8 mouse cellular contexts compared by ENCODE assay signal in the genomic region with DNA sequence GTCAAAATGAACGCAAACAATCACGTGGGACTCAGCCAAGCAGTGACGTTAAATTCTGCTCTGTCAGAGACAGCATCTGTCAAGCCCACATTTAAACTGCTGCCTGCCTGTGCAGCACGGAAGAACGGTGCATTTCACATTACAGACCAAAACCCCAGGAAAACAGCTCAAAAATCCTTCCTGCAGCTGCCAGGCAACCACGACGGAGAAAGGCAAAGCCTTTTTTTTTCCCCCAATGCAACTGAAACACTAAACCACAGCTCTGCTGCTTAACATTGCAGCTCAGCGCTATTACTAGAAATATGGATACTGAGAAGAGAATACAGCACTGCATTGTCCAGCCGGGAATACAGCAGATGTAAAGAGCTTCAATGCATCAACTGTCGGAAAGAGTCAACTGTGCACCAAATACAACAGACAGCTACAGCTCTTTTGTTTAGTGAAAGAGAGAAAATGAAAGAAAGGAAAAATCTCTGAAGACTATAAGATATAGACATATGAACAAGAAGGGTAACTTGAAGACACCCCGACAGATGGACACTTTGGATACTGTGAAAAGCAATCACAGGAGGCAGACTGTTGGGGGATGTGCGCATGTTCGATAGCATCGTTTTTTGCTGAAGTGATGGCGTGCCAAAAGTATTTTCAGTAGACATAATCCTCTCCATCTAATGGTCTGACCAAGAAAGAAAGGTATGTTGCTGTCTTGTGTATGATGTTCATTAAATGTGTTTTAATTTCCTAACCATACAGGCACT. TPM values are rescaled to one million over a fixed set of nuclear protein-coding genes. Genes with fewer than 3 reads are reported as not detected.
A peak's percentile ranks its signal among the peaks of the same experiment; 100 is the strongest.
DNase-seq lines count a peak whose midpoint lies in the region; ATAC-seq and TF ChIP-seq lines count a peak whose summit lies in the region.

A gene (plus strand): TSS at position 15 of the 758 bp plus-strand sequence.

- no peak within 1 kb of the TSS for H3K4me2 ChIP-seq in liver, embryonic 11.5 days
- H3K4me2 ChIP-seq in heart, embryonic 16.5 days (ENCODE audit: low read depth, low read length) = peak within 1 kb of the TSS; percentile 49

- 63% methylated on average over 15 of the region's 15 CpGs for WGBS in liver, adult 2 months
- WGBS in liver, embryonic 11.5 days = 79% methylated on average over 15 of the region's 15 CpGs
- 65% methylated on average over 15 of the region's 15 CpGs for WGBS in heart, embryonic 16.5 days

- TF ChIP-seq CTCF in liver, adult 2 months (IDR thresholded peaks at IDR 0.05; ENCODE audit: low read depth, low read length) = no peak

- no peak for TF ChIP-seq POLR2A in liver, adult 2 months (IDR thresholded peaks at IDR 0.05; ENCODE audit: extremely low read depth, insufficient read depth, low read length)

- H3K4me1 ChIP-seq in liver, adult 2 months (ENCODE audit: control insufficient read depth, insufficient read depth, low read length) = no peaks in the 10 kb centered on the region; the same call in 1 of the 2 replicates
- no peaks in the 10 kb centered on the region for H3K4me1 ChIP-seq in liver, embryonic 11.5 days (replicated peaks; ENCODE audit: control insufficient read depth, insufficient read depth, low read length)
- H3K4me1 ChIP-seq in heart, embryonic 16.5 days (ENCODE audit: control insufficient read depth, insufficient read depth, low read length) = no peaks in the 10 kb centered on the region; the same call in 1 of the 2 replicates

- no peaks in the 10 kb centered on the region for H3K9me3 ChIP-seq in liver, embryonic 11.5 days (ENCODE audit: control insufficient read depth, low read length)
- no peaks in the 10 kb centered on the region for H3K9me3 ChIP-seq in heart, embryonic 16.5 days (replicated peaks; ENCODE audit: control insufficient read depth, low read length)

- no peaks in the 10 kb centered on the region; the same call in 1 of the 2 replicates for H3K36me3 ChIP-seq in liver, adult 2 months (ENCODE audit: control insufficient read depth, insufficient read depth, low read length)
- H3K36me3 ChIP-seq in liver, embryonic 11.5 days (ENCODE audit: control insufficient read depth, insufficient read depth, low read length) = no peaks in the 10 kb centered on the region
- no peaks in the 10 kb centered on the region for H3K36me3 ChIP-seq in heart, embryonic 16.5 days (ENCODE audit: control insufficient read depth, insufficient read depth)

- H3K27me3 ChIP-seq in liver, adult 2 months (ENCODE audit: control insufficient read depth, insufficient read depth, low read length) = no peaks in the 10 kb centered on the region
- H3K27me3 ChIP-seq in liver, embryonic 11.5 days (replicated peaks; ENCODE audit: control insufficient read depth, insufficient read depth, low read length) = no peaks in the 10 kb centered on the region
- H3K27me3 ChIP-seq in heart, embryonic 16.5 days (ENCODE audit: control insufficient read depth, insufficient read depth, low read length) = no peaks in the 10 kb centered on the region

- H3K27ac ChIP-seq in liver, adult 2 months (replicated peaks; ENCODE audit: insufficient read depth, low read depth, low read length) = no peak within 1 kb of the TSS
- no peak within 1 kb of the TSS for H3K27ac ChIP-seq in liver, embryonic 11.5 days (ENCODE audit: low read depth, low read length)
- H3K27ac ChIP-seq in heart, embryonic 16.5 days (ENCODE audit: low read length) = no peak within 1 kb of the TSS

- no peaks in the 10 kb centered on the region; the same call in 1 of the 2 replicates for H3K79me2 ChIP-seq in liver, adult 2 months (ENCODE audit: control insufficient read depth, insufficient read depth, low read length)

- no peak for ATAC-seq in liver, embryonic 11.5 days (replicated peaks; ENCODE audit: low FRiP score)
- ATAC-seq in heart, embryonic 16.5 days (replicated peaks; ENCODE audit: extremely low read depth, insufficient read depth, low FRiP score) = peak; percentile 49; the same call in 1 of the 2 replicates

- H3K4me3 ChIP-seq in liver, adult 2 months (ENCODE audit: insufficient read depth, low read depth, low read length) = no peak within 1 kb of the TSS
- H3K4me3 ChIP-seq in liver, embryonic 11.5 days (ENCODE audit: low read depth, low read length) = no peak within 1 kb of the TSS
- H3K4me3 ChIP-seq in heart, embryonic 16.5 days (ENCODE audit: low read length) = peak within 1 kb of the TSS; percentile 30

- H3K9ac ChIP-seq in liver, adult 2 months (ENCODE audit: low read depth, low read length) = no peak within 1 kb of the TSS
- H3K9ac ChIP-seq in liver, embryonic 11.5 days (ENCODE audit: low read depth, low read length) = no peak within 1 kb of the TSS
- no peak within 1 kb of the TSS; the same call in 1 of the 2 replicates for H3K9ac ChIP-seq in heart, embryonic 16.5 days (ENCODE audit: low read length)

- peak; percentile 23 for DNase-seq in liver, adult 2 months (ENCODE audit: extremely low read depth, low read depth, low spot score)
- DNase-seq in liver, embryonic 11.5 days (ENCODE audit: low spot score) = no peak
- peak; percentile 32 to 43 for DNase-seq in cerebellum, postnatal 25 days
- peak; percentile 71 for DNase-seq in layer of hippocampus, postnatal 36 days
- DNase-seq in naive thymus-derived CD4-positive, alpha-beta T cell, adult 2 months (ENCODE audit: low read depth) = peak; percentile 43
- DNase-seq in thymus, postnatal 25 days = peak; percentile 37
- no peak for DNase-seq in spleen, postnatal 4 days (ENCODE audit: low spot score in 2 of 2)

RNA-seq across cellular contexts. Expression of the gene that starts here (rescaled TPM):
- total RNA-seq in liver, adult 2 months (2014; rRNA removed) = under 0.01 and 0.07 TPM in 2 replicates
- not detected in 2 replicates for polyA plus RNA-seq in liver, adult 2 months (2012; rRNA removed)
- 0.25 and 0.41 TPM in 2 replicates for polyA plus RNA-seq in liver, embryonic 11.5 days (2014; fragmentation: Nextera tagmentation; extraction: Ambion mirVana)
- polyA plus RNA-seq in heart, embryonic 16.5 days (2015; fragmentation: Nextera tagmentation; extraction: Ambion mirVana) = 0.12 TPM in 2 replicates
- 10 to 100 TPM; 21.2 to 21.6 TPM for total RNA-seq in layer of hippocampus, postnatal 36 days (2021)

Comparison
In these comparisons a context has a peak if more than half of its experiments do, and no peak if none do; other contexts are left out.
1. RNA of the gene that starts here (total RNA-seq): 21.2 to 21.6 TPM in layer of hippocampus, postnatal 36 days; under 0.01 to 0.07 TPM in liver, adult 2 months; every median in the first group is over 10 times any median in the second.
2. Peak in DNase-seq in liver, adult 2 months; RNA of the gene not detected or under 1 TPM.
3. Peak in ATAC-seq, H3K4me3 ChIP-seq and H3K4me2 ChIP-seq in heart, embryonic 16.5 days; RNA of the gene not detected or under 1 TPM.
4. DNase-seq: peak in cerebellum, postnatal 25 days (2 of 2), layer of hippocampus, postnatal 36 days (2 of 2), naive thymus-derived CD4-positive, alpha-beta T cell, adult 2 months (single experiment) and thymus, postnatal 25 days (single experiment); none in liver, embryonic 11.5 days (single experiment) and spleen, postnatal 4 days (0 of 2).